ENCODE assay signal across 8 mouse cellular contexts in the genomic region with DNA sequence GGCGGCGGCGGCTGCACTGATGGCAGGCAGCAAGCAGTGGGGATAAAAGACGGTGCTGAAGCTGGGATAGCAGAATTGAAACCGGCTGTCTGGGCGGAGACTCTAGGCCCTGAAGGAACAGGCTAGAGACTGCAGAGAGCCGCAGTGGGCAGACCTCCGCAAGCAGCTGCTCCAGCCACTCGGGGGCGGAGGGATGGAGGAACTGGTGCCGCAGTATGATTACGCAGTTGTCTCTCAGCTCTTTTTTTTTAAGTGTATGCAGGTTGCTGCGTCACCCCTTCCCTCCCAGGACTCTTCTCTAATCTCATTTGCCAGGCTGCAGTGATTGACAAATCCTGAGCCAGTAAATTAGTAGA. TPM values are rescaled to one million over a fixed set of nuclear protein-coding genes. Genes with fewer than 3 reads are reported as not detected.
A peak's percentile ranks its signal among the peaks of the same experiment; 100 is the strongest.
DNase-seq lines count a peak whose midpoint lies in the region; ATAC-seq and TF ChIP-seq lines count a peak whose summit lies in the region.

A gene (minus strand): TSS at position 210 of the 356 bp plus-strand sequence.

- peak within 1 kb of the TSS; percentile 57 for H3K4me2 ChIP-seq in lung, embryonic 14.5 days
- H3K4me2 ChIP-seq in liver, embryonic 12.5 days, result peak within 1 kb of the TSS; percentile 34

- no peak for TF ChIP-seq CTCF in lung, embryonic 14.5 days (IDR thresholded peaks at IDR 0.05; ENCODE audit: low read depth)
- TF ChIP-seq CTCF in olfactory bulb, adult 2 months (IDR thresholded peaks at IDR 0.05; ENCODE audit: insufficient read depth, low read depth, low read length), result no peak

- no peak within 1 kb of the TSS; the same call in 1 of the 2 replicates for H3K9ac ChIP-seq in lung, embryonic 14.5 days
- H3K9ac ChIP-seq in liver, embryonic 12.5 days, result no peak within 1 kb of the TSS

- TF ChIP-seq POLR2A in olfactory bulb, adult 2 months (IDR thresholded peaks at IDR 0.05; ENCODE audit: insufficient read depth, low read depth, low read length), result peak; percentile 58; the same call in 1 of the 2 replicates

- 0 out of 2 replicates have a peak, but pooled peaks cover 7% of the 10 kb centered on the region for H3K27me3 ChIP-seq in lung, embryonic 14.5 days (ENCODE audit: insufficient read depth, low read length)
- peaks cover 25% of the 10 kb centered on the region for H3K27me3 ChIP-seq in liver, embryonic 12.5 days (replicated peaks)

- no peaks in the 10 kb centered on the region for H3K36me3 ChIP-seq in lung, embryonic 14.5 days (ENCODE audit: insufficient read depth)
- H3K36me3 ChIP-seq in liver, embryonic 12.5 days, result no peaks in the 10 kb centered on the region

- no peaks in the 10 kb centered on the region for H3K9me3 ChIP-seq in lung, embryonic 14.5 days (ENCODE audit: low read depth, low read length)
- H3K9me3 ChIP-seq in liver, embryonic 12.5 days (replicated peaks), result no peaks in the 10 kb centered on the region

- DNase-seq in lung, embryonic 14.5 days, result peak; percentile 69
- DNase-seq in lung, postnatal 25 days (ENCODE audit: low spot score), result no peak
- DNase-seq in embryo, embryonic 10.5 days (ENCODE audit: low spot score), result peak; percentile 70
- DNase-seq in heart, adult 8-10 months (ENCODE audit: low spot score), result peak; percentile 5
- peak; percentile 2 for DNase-seq in kidney, postnatal 14 days

- ATAC-seq in lung, embryonic 14.5 days (ENCODE audit: insufficient read depth), result peak; percentile 84; the same call in 1 of the 2 replicates
- no peak for ATAC-seq in liver, embryonic 12.5 days
- no peak for ATAC-seq in CD4-positive, CD25-positive, alpha-beta regulatory T cell, adult 4 months

- 12% methylated on average over 13 of the region's 13 CpGs for WGBS in lung, embryonic 14.5 days
- 10% methylated on average over 13 of the region's 13 CpGs for WGBS in liver, embryonic 12.5 days (ENCODE audit: insufficient replicate concordance)
- 27% methylated on average over 13 of the region's 13 CpGs for WGBS in olfactory bulb, adult 2 months

- H3K4me1 ChIP-seq in lung, embryonic 14.5 days (ENCODE audit: insufficient read depth), result no peaks in the 10 kb centered on the region
- H3K4me1 ChIP-seq in liver, embryonic 12.5 days, result no peaks in the 10 kb centered on the region
- no peaks in the 10 kb centered on the region for H3K4me1 ChIP-seq in olfactory bulb, adult 2 months (ENCODE audit: control insufficient read depth, insufficient read depth, low read length)

- no peak within 1 kb of the TSS for H3K27ac ChIP-seq in lung, embryonic 14.5 days (ENCODE audit: low read depth)
- H3K27ac ChIP-seq in liver, embryonic 12.5 days, result no peak within 1 kb of the TSS
- peak within 1 kb of the TSS; percentile 91 for H3K27ac ChIP-seq in olfactory bulb, adult 2 months (ENCODE audit: insufficient read depth, low read depth, low read length)

- H3K4me3 ChIP-seq in lung, embryonic 14.5 days (ENCODE audit: low read depth, low read length), result peak within 1 kb of the TSS; percentile 28
- peak within 1 kb of the TSS; percentile 11; the same call in 1 of the 2 replicates for H3K4me3 ChIP-seq in liver, embryonic 12.5 days
- peak within 1 kb of the TSS; percentile 64 for H3K4me3 ChIP-seq in olfactory bulb, adult 2 months (ENCODE audit: insufficient read depth, low read depth, low read length)

RNA-seq across cellular contexts. Expression of the gene that starts here (rescaled TPM):
- polyA plus RNA-seq in lung, embryonic 14.5 days (2014; fragmentation: Nextera tagmentation; extraction: Ambion mirVana), result 0.41 and 1.1 TPM in 2 replicates
- total RNA-seq in heart, adult 8-10 months (2022), result not detected
- 0.24 and 0.27 TPM in 2 replicates for polyA plus RNA-seq in liver, embryonic 12.5 days (2016; fragmentation: Nextera tagmentation; extraction: Ambion mirVana)
- 165 TPM in 1 of 2 replicates, not detected in the other for polyA plus RNA-seq in olfactory bulb, adult 2 months (2012; ENCODE audit: insufficient read depth, insufficient read length, low replicate concordance, missing spikeins)
- not detected for polyA plus RNA-seq in CD4-positive, CD25-positive, alpha-beta regulatory T cell, adult 4 months (2017; shearing (Covaris generic))

Comparison
In these comparisons a context has a peak if more than half of its experiments do, and no peak if none do; other contexts are left out.
1. Peak in DNase-seq in heart, adult 8-10 months; RNA of the gene not detected or under 1 TPM.
2. H3K4me3 ChIP-seq: peak in every context shown above with its lines; median percentile 64 in olfactory bulb, adult 2 months; 28 in lung, embryonic 14.5 days; 11 in liver, embryonic 12.5 days.